Mouse (Mus musculus) gastrocnemius, postnatal 25 days (tissue): Measurements from ENCODE around the gene Nxpe4. TPM values are rescaled to one million over a fixed set of nuclear protein-coding genes. Genes with fewer than 3 reads are reported as not detected.

Experiments
- DNase-seq: peaks from one replicate; pipeline ENCODE4 v3.0.0; 2022
- total RNA-seq, 2 experiments: library from RNA; stranded (reverse); gene quantifications; 1 replicate in 1 of 2; 2 replicates in 1 of 2; pipeline ENCODE4 v1.2.3; 2021

The Nxpe4 gene
- total RNA-seq, 2 experiments from 2014 or later: 2.9 to 3.1 TPM

GRCm38 (mm10) chr9:48329597-48329996 is 167.8 kb downstream of the Nxpe4 start:
- DNase-seq: no peak

DNA sequence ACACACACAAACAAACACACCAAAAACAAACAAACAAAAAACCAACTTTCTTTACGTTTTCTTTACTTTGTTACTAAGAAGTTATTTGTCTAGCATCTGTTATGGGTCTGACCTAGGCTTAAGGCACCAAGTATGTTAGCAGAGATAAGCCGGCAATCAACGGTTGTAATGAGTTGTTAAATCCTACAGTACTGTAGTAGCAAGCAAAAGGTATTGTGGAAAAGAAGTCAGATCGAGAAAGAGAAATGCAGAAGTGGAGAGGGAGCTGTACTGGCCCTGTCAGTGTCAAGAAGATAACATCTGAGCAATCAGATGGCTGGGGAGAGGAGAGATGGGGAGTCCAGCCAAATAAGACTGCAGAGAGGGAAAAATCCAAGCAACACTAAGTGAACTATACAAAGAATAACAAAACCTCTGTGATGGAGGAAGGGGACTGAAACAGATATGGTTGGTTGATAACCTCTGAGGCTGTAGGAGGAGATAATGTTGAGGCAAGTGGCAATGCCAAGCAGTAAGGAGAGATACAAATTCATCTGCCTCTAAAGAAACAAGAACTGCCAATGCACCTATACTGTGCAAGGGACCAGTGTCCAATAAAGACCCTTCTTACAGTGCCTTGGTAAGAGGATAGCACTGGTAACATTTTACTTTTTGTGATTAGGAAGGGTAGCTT is 177.1 kb downstream of the Nxpe4 start:
- DNase-seq: no peak

- no peak for DNase-seq
Measured at GRCm38 (mm10) chr9:48339563-48339962, 177.7 kb downstream of the Nxpe4 start.

DNA sequence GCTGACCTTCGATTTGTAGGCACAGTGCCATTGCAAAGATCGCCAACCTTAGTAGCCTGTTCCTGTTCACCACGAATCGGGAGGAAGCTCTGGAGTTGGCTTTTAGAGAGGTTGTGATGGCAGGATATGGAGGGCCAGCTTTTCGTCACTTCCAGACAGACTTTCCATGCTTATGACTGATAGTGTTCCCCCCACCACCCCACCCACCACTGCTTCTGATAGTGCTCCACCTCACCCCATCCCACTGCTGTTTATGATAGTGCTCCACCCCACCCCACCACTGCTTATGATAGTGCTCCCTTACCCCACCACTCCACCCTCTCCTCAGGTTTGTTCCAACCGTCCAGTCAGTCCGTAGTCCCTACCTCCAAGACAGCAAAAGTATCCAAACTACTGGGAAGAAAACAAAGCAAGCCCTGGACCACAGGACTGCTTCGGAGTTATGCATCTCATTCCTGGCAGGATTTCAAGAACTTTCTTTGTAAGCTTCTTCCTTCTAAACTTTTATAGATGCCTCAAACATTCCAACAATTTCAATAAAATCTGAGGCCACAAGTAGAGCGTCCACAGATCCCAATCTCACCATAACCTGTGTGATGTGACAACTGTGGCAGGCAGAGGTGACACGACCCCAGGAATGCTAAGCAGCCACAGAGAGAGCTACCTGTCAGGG is 179.0 kb downstream of the Nxpe4 start:
- no peak for DNase-seq

GRCm38 (mm10) chr9:48345456-48345855 is 183.6 kb downstream of the Nxpe4 start:
- DNase-seq: no peak

DNA sequence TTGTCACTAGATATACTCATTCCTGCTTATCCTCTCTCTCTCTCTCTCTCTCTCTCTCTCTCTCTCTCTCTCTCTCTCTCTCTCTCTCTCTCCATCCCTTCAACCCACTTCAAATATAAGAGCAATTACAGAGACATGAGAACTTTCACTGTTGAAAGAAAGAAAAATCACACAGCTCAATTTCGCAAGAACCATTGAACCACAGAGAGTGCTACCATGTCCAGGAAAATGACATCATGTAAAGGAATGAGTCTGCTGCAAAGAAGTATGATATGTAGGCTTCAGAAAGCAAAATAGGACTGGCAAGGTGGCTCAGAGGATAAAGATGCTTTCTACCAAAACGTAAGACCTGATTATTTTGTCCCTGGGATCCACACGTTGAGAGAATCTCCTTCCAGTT is 184.0 kb downstream of the Nxpe4 start:
- no peak for DNase-seq

DNA sequence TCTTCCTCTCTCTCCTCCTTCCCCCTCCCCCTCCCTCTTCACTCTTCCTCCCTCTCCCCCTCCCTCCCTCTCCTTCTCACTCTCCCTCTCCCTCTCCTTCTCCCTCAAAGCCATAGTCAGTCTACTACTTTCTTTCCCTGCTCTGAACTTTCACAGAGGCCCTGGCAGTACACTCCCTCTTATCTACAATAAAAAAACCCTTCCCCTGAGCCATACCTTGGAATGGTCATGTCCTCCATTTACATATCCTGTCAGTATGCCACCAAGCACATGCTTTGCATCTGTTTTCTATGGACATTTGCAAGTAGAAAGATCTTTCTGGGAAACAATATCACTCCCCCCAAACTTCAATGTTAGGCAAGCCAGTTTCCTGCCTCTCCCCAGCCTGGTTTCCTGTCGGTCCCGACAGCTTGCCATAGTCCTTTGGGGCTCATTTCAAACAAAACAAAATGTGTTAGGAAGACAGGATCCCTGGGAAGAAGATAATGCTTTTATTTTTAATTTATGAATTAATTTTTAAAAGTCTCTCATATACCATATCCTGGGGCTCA is 191.4 kb downstream of the Nxpe4 start, which contains the start of gene Nxpe2:
Nxpe2 (minus strand) TSS at position 307 of the 551 bp plus-strand sequence.
- no peak for DNase-seq

- no peak for DNase-seq
Measured at GRCm38 (mm10) chr9:48354122-48354521, 192.3 kb downstream of the Nxpe4 start.

DNA sequence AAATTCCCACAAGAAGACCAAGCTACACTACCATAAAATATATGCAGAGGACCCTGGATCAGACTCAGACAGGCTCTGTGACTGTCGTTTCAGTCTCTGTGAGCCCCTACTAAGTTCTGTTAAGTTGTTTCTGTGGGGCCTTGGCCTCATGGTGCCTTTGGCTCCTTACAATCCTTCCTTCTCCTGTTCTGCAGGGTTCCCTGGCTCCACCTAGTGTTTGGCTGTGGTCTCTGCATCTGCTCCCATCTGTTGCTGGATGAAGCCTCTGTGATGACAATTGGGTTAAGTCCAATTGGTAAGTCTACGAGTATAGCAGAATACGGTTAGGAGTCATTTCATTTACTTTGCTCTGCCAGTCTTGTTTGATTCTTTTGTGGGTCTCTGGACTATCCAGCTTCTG is 193.0 kb downstream of the Nxpe4 start:
- peak; percentile 61 for DNase-seq

GRCm38 (mm10) chr9:48357097-48357496 is 195.3 kb downstream of the Nxpe4 start:
- no peak for DNase-seq

DNA sequence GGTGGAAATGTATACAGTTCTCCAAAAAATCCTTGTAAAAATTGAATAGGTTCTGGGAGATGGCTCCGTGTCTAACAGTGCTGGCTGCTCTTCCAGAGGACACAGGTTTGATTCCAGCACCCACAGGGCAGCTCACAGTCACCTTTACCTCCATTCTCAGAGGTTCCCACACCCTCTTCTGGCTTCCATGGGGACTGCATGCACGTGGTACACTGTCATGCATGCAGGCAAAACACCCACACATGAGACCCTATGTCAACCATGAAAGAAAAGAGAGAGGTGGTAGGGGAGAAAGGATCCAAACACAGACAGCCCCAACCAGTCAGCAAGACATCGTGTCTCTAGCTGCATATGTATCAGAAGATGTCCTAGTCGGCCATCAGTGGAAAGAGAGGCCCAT is 199.0 kb downstream of the Nxpe4 start:
- no peak for DNase-seq

DNA sequence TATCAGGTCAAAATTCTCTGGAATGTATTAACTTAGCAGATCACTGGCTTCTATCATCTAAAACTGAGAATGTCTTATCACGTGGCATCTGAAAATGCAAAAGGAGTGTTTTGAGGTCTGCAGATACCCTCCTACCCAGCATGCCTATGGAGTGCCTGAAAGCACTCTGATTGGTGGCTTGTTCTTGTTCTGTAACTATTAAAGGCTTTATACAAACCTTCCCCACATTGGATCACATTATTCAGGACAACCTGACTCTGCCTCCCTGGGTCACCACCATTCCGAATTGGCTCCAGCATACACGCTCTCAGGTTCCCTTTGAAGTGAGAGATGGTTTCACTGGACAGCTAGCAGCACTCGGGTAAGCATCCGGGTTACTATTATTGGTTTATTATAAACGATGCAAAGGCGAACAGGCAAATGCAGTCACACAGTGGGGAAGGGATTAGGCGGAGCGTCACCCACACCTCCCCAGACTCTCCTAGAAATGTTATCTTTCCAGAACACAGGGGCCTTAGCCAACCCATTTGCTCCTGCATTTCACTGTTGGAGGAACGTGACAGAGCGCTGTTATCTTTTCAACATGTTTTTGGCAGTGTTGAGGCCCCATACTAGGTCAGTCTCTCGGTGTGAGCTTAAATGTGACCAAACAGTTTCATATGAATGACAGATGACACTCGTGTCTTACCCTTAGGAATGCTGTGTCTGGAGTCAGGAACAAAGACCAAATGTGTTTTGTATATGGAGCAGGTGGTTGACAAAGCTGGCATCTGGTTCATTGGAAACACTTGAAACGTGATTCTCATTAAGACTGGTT is 200.2 kb downstream of the Nxpe4 start:
- DNase-seq: no peak

- no peak for DNase-seq
Measured at GRCm38 (mm10) chr9:48362743-48363142, 200.9 kb downstream of the Nxpe4 start.

GRCm38 (mm10) chr9:48373232-48373878 is 211.5 kb downstream of the Nxpe4 start:
- no peak for DNase-seq

GRCm38 (mm10) chr9:48374357-48374756 is 212.5 kb downstream of the Nxpe4 start:
- DNase-seq: no peak

- DNase-seq: no peak
Measured at GRCm38 (mm10) chr9:48388451-48388850, 226.6 kb downstream of the Nxpe4 start.

GRCm38 (mm10) chr9:48389983-48390382 is 228.2 kb downstream of the Nxpe4 start:
- DNase-seq: no peak

DNA sequence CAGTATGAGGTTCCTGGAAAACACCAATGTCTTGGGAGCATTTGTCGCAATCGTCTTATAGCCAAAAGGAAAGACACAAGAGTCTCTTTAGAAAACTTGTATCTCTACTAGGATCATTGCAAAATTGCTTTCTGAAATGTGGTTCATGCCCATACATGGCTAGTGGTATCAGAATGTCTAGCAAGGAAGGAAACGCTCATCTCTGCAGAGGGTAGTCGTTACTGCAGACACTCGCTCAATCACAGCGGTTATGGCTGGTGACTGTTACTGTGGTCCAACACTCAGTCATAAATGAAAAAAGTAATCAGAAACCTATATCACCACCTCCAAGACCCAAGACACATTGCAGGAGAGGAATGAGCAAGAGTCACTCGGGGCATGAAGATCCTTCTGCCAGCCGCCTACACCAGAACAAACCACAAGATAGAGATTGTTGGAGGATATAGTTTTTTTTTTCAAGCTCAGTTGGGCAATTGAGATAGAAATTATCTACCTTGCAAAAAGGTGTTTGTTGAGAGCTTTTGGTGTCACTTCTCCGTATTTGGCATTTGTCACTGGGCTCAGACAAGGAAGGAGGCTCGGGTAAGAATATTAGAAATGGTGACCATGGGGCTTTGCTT is 241.9 kb downstream of the Nxpe4 start:
- DNase-seq: no peak

- DNase-seq: no peak
Measured at GRCm38 (mm10) chr9:48404687-48405086, 242.9 kb downstream of the Nxpe4 start.

DNA sequence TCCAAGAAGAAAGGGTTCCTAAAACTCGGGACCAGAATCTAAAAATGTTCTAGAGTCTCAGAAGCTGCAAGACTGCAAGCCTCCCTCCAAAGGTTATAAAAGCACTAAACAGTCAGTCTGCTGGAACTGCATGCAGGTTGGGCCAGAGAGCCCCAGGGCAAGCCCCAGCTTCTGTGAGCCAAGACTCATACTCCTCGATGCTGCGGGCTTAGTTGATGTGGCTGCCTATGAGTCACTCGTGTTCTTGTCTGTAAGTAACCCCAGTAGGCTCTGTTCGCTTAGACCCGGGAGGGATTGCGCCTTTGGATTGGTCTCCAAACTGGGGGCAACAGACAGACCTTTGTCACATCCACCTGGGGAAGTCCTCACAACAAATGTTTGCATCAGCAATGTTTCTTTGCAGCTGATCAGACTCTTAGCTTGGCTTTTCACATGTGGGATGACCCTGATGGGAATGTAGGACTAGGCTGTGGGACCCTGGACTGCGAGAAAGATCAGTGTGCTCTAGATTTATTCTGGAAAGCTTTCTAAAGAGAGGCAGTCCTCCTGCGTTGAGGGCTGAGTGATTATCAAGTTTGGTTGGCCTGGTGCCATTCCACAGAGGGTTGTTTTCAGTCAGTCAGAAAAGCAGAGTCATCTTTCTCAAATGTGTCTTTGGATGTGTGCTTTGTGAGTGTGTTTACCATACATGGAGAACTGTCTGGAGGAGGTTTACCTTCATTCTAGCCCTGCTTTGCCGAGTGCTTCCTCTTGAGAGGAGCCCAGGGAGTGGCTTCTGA is 245.9 kb downstream of the Nxpe4 start:
- DNase-seq: peak; percentile 18
